Comparison of ENCODE assay signal across 8 mouse cellular contexts in the genomic region with DNA sequence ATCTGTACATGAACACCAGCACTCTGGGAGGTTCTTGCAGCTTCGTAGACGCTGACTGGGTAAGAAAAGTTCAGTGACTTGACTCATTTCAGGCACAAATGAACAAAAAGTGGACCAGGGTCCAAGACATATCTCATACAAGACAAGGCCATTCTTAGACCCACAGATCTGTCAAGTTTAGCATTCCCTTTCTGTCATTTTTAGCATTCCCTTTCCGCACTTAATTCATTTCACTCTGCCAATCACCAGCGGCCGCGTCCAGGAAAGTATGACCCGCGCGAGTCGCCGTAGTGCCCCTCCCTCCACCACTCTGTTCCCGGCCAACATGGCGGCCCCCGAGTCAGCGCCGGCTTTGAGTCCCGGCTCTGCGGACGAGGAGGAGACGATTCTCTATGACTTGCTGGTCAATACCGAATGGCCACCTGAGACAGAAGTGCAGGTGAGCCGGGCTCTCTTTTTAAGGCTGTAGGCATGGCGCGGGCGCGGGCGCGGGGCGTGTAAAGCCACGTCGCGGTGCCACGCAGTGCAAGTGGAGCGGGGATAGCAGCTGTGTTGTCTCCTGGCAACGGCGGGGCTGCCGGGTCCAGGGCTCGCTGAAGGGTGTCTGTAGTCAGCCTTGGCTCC. TPM values are rescaled to one million over a fixed set of nuclear protein-coding genes. Genes with fewer than 3 reads are reported as not detected.
DNase-seq lines count a peak whose midpoint lies in the region; ATAC-seq and TF ChIP-seq lines count a peak whose summit lies in the region.

Gene Nbas (plus strand): TSS at position 308 of the 624 bp plus-strand sequence.

- H3K4me3 ChIP-seq in ES-E14 (ENCODE audit: insufficient read depth in 1 of 2, low read depth in 1 of 2, low read length in 2 of 2, poor library complexity in 1 of 2, severe bottlenecking in 1 of 2): peak within 1 kb of the TSS; percentile 86 to 89
- peak within 1 kb of the TSS; percentile 89 for H3K4me3 ChIP-seq in forebrain, postnatal 0 days (ENCODE audit: low read depth, low read length)
- H3K4me3 ChIP-seq in lung, embryonic 15.5 days: peak within 1 kb of the TSS; percentile 88

- no peaks in the 10 kb centered on the region for H3K27me3 ChIP-seq in forebrain, postnatal 0 days (ENCODE audit: insufficient read depth, low read length)
- H3K27me3 ChIP-seq in lung, embryonic 15.5 days: no peaks in the 10 kb centered on the region

- WGBS in forebrain, postnatal 0 days: 3% methylated on average over 38 of the region's 38 CpGs
- WGBS in lung, embryonic 15.5 days: 2% methylated on average over 38 of the region's 38 CpGs

- H3K9me3 ChIP-seq in ES-E14 (ENCODE audit: control insufficient read depth, insufficient read depth, low read depth, low read length): no peaks in the 10 kb centered on the region
- H3K9me3 ChIP-seq in forebrain, postnatal 0 days (ENCODE audit: low read length): no peaks in the 10 kb centered on the region
- no peaks in the 10 kb centered on the region for H3K9me3 ChIP-seq in lung, embryonic 15.5 days

- H3K27ac ChIP-seq in ES-E14 (ENCODE audit: insufficient read depth, low read depth, low read length, poor library complexity, severe bottlenecking): no peak within 1 kb of the TSS
- H3K27ac ChIP-seq in forebrain, postnatal 0 days (ENCODE audit: low read depth, low read length): peak within 1 kb of the TSS; percentile 71
- no peak within 1 kb of the TSS for H3K27ac ChIP-seq in lung, embryonic 15.5 days

- DNase-seq in ES-E14 (ENCODE audit: low read depth, low spot score): peak; percentile 55
- DNase-seq in cerebellum, adult 18-20 months: peak; percentile 89 to 93
- peak; percentile 87 for DNase-seq in forebrain, postnatal 0 days
- peak; percentile 90 for DNase-seq in heart, postnatal 4 days
- peak; percentile 77 to 84 for DNase-seq in layer of hippocampus, adult 8-10 months (ENCODE audit: low spot score in 2 of 2)
- DNase-seq in ovary, adult 18-20 months (ENCODE audit: low spot score): peak; percentile 60
- DNase-seq in thymus, postnatal 0 days (ENCODE audit: low spot score): peak; percentile 65

- peak within 1 kb of the TSS; percentile 64 for H3K4me2 ChIP-seq in forebrain, postnatal 0 days (ENCODE audit: low read depth)
- H3K4me2 ChIP-seq in lung, embryonic 15.5 days: peak within 1 kb of the TSS; percentile 59

- ATAC-seq in forebrain, postnatal 0 days: peak; percentile 95
- ATAC-seq in lung, embryonic 15.5 days (ENCODE audit: borderline replicate concordance, extremely low read depth, low FRiP score, low TSS enrichment): peak; percentile 92

- H3K9ac ChIP-seq in ES-E14 (ENCODE audit: insufficient read depth, low read depth, low read length, poor library complexity, severe bottlenecking): peak within 1 kb of the TSS; percentile 89
- peak within 1 kb of the TSS; percentile 80 for H3K9ac ChIP-seq in forebrain, postnatal 0 days
- H3K9ac ChIP-seq in lung, embryonic 15.5 days: peak within 1 kb of the TSS; percentile 73

- H3K36me3 ChIP-seq in ES-E14 (ENCODE audit: control insufficient read depth, insufficient read depth, low read length, poor library complexity, severe bottlenecking): no peaks in the 10 kb centered on the region
- 0 out of 2 replicates have a peak, but pooled peaks cover 4% of the 10 kb centered on the region for H3K36me3 ChIP-seq in forebrain, postnatal 0 days (ENCODE audit: insufficient read depth)
- H3K36me3 ChIP-seq in lung, embryonic 15.5 days: no peaks in the 10 kb centered on the region

- in situ Hi-C loops in ES-E14 (cut with MboI; ENCODE audit: low sequenced_read_pairs in 2 of 2, unreplicated experiment in 2 of 2): no loop called here

- H3K4me1 ChIP-seq in ES-E14 (ENCODE audit: control insufficient read depth in 2 of 2, insufficient read depth in 2 of 2, low read length in 2 of 2, poor library complexity in 1 of 2): no peaks in the 10 kb centered on the region
- peaks cover 3% of the 10 kb centered on the region; the same call in 1 of the 2 replicates for H3K4me1 ChIP-seq in forebrain, postnatal 0 days (ENCODE audit: insufficient read depth)
- H3K4me1 ChIP-seq in lung, embryonic 15.5 days: peaks cover 8% of the 10 kb centered on the region

- no peak for TF ChIP-seq CTCF in forebrain, postnatal 0 days (IDR thresholded peaks at IDR 0.05; ENCODE audit: low read depth)

TF ChIP-seq in ES-E14, 5 proteins besides CTCF, POLR2A, EP300 and RAD21:
- TF ChIP-seq MAFK (IDR thresholded peaks at IDR 0.05; ENCODE audit: insufficient read depth, low read depth, low read length) (no peak), ZNF384 (IDR thresholded peaks at IDR 0.05; ENCODE audit: low read depth, low read length) (no peak), ZC3H11A (IDR thresholded peaks at IDR 0.05; ENCODE audit: borderline replicate concordance, low read depth, low read length) (no peak), CHD2 (IDR thresholded peaks at IDR 0.05; ENCODE audit: low read depth, low read length) (no peak), HCFC1 (IDR thresholded peaks at IDR 0.05; ENCODE audit: borderline replicate concordance, insufficient read depth, low read length) (no peak)

RNA-seq across cellular contexts. Expression of gene Nbas, which starts in this region (rescaled TPM):
- 32.2 and 47.7 TPM in 2 replicates for total RNA-seq in ES-E14 (2012; rRNA removed)
- 26.7 and 32.2 TPM in 2 replicates for total RNA-seq in forebrain, postnatal 0 days (2014; rRNA removed)
- polyA plus RNA-seq in forebrain, postnatal 0 days (2015; fragmentation: Nextera tagmentation; extraction: Ambion mirVana): 6.3 and 9.8 TPM in 2 replicates
- total RNA-seq in heart, postnatal 4 days (2021): 10 to 100 TPM; 23.8 to 25.2 TPM
- total RNA-seq in layer of hippocampus, adult 8-10 months (2022): 10 to 100 TPM; 35.2 to 40.0 (median 38.2) TPM
- polyA plus RNA-seq in lung, embryonic 15.5 days (2015; fragmentation: Nextera tagmentation; extraction: Ambion mirVana): 12.2 and 13.3 TPM in 2 replicates
- polyA plus RNA-seq in thymus, postnatal 0 days (2015; fragmentation: Nextera tagmentation; extraction: Ambion mirVana): 5.1 and 5.6 TPM in 2 replicates
